Mouse (Mus musculus): ENCODE results near the gene Rcbtb2. TPM values are rescaled to one million over a fixed set of nuclear protein-coding genes. Genes with fewer than 3 reads are reported as not detected.

The Rcbtb2 gene
- polyA plus RNA-seq, 3 experiments from 2014 or later: 54.7 to 84.0 (median 65.2) TPM

DNA sequence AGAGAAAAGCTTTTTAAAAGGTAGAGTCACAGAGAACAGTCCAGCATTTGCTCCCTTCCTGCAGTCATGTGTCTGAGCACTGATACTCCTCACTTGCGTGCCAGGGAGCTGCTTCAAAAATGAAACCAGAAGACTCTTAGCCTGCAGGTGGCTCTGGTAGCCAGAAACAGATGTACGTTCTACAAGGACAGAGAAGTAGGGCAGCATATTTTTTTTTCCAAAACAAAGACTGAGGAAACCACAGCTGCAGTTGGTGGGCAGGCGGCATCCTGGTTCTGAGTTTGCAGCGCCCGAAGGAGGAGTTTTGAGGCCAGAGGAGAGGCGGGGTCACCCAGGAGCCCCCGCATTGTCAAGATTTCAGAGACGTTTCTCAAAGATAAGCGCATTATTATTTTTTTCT lies 5.9 kb upstream of the Rcbtb2 start:
- ATAC-seq: peak; percentile 90

DNA sequence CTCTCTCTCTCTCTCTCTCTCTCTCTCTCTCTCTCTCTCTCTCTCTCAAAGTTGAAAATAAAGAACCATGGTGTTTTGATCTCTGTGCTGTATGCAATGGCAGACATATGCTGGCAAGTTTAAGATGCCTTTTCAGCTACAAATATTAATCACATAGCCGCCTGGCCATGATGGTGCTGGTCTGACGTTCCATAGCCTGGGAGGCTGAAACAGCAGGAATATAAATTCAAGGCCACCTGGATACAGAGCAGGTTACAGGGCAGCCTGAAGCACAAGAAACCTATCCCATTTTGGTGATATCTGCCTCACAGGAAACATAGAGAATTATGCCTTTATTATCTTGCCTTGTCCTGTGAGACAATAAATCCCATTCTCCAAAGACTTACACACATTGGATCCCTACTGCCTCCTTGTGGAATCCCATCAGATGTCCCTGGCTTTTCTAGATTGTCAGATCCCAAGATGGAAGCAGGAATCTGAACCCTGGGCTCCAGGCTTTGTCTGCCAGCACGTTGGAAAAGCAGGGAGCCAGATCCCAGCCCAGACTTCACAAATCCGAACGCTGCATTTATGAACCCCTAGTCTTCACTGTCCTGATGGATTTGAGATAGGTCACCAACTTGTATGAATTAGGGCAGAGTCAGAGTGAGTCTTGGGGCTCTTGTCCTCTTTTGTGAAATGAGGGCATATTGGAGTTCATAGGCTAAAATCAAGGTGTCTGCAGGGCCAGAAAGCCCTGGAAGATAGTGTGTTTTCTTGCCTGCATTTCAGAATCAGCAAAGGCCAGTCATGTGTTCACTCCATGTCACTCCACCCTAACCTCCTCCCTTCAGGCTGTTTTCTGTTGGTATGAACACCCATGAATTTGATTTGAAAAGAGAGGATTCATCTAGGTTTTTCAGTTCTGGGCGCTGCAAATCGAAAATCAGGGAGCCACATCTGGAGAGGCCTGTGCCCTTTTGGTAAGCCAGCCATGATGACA lies 5.1 kb upstream of the Rcbtb2 start:
- ATAC-seq: no peak

DNA sequence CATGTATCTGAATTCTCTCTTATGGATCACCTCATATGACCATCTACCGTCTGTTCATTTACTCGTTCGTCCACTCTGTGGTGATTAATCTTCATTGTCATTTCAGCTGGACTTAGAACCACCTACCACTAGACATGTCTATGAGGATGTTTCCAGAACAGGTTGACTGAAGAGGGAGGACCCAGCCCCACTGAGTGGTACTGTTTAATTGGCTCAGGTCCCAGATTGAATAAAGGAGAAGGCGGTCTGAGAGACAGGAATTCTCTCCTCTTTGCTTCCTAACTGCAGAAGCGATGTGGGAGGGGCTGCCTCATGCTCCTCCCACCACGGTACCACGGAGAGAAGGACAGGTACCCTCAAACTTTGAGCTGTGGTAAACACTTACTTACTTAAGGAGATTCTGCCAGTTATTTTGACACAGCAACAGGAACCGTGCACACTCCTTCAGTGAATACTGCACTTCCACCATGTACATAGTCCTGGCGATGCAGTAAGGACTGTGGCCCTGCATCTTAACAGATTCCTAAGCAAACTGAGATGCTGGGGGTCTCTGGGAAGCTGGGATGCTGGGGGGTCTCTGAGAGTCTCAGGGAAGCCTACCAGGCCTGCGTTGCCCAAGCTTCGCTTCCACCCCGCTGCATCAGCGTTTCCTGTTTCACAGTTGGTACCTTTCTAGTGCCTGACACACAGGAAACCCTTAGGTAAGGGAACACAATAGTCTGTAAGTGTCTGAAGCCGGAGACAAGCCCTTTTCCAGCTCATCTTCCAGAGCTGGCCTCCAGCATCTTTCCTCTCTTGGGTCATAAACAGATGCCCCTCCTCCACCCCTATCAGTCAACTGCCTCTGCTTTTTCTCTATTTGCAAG lies 4.1 kb upstream of the Rcbtb2 start:
- ATAC-seq: peak; percentile 47

DNA sequence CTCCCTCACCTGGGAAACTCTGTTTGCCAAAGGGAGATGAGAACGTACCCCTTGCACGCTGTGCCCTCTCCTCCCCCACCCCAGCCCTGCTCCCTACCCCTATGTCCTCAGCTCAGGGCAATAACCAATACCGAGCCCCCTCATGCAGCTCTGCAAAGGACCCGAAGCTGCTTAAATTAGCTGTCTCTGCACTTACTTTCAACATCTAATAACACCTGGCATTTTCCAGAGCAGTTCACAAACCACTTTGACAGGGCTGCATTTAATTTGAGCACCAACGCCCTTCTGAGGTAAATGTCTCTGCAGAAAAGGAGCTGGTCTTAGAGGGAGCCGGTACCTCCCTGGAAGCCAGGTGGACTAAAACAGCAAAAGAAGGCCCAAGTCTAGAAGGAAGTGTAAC lies 3.4 kb upstream of the Rcbtb2 start:
- no peak for ATAC-seq

DNA sequence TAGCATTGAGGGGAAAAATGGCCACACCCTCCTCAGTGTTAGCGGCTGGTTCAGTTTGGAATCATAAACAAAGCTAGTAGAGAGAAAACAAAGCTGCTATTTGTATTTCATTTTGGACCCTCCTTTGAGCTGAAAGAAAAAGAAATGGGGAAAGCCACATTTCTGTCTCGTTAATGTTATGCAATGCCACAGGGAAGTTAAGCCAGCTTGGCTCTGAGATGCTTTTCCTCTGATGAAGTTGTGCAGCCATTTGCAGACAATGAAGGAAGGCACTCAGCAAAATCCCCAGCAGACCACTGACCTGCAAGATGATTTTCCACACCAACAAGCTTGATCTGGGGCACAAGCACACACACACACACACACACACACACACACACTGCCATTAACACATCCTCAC lies 2.9 kb upstream of the Rcbtb2 start:
- no peak for ATAC-seq

DNA sequence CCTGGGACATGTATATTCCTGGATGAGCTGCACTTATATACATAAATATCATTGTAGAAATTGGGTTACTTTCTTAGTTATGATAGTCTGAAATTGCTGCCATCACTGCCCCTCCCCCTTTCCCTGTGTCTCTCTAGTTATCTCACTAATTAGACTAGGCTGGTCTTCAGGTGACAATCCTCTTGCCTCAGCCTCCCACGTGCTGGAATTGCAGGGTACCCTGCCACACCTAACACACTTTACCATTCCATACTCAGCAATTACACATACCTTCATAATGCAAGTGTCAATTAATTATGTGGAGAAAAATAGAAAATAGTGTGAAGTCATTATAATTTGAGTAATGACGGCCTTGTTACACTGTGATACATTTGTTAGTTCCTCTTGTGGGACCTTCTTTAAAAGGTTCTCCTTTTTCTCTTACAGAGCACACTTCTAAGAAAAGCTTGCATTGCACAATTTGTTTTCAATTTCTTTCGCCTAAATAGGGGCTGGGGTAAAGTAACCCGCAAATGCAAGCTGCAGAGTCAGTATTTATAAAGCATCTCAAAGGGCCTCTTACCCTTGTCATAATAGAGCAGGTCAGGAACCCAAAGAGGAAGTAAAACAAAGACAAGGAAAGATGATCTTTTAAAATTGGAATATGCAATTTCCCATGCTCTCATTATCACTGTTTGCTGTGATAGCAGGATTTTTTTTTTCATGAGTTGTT lies 470 bp upstream of the Rcbtb2 start:
- ATAC-seq: no peak

DNA sequence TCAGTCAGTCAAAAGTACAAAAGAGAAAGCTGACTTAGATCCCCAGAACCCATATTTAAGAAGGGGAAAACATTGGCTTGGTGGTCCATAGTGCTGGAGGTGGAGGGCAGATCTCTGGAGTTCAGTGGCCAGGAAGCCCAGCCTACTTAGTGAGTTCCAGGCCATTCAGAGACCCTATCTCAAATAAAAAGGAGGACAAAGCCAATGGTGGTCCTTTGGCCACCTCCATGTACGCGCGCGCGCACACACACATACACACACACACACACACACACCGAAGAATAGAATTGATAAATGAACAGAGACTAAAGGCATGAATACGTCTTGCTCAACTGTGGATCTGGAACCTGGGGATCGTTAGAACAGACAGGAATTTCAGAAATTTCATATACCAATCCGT lies 544 bp downstream of the Rcbtb2 start:
- ATAC-seq: no peak

DNA sequence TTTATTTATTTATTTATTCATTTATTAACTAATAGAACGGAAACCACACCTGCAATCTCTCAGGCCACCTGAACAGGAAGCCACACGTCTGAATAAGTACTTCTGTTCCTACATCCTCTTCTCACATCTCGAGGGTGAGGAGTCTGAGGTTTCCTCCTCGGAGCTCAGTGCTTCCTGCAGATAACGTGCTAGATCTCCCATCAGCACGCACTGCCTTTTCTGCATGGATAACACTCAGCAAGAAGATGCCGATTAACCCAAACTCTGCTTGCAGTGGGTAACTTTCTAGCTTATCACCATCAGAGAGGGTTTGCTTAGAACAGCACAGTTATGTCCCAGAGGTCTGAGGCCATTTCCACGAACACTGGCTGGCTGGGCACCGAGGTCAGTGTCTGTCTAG lies 949 bp downstream of the Rcbtb2 start:
- peak; percentile 90 for ATAC-seq

DNA sequence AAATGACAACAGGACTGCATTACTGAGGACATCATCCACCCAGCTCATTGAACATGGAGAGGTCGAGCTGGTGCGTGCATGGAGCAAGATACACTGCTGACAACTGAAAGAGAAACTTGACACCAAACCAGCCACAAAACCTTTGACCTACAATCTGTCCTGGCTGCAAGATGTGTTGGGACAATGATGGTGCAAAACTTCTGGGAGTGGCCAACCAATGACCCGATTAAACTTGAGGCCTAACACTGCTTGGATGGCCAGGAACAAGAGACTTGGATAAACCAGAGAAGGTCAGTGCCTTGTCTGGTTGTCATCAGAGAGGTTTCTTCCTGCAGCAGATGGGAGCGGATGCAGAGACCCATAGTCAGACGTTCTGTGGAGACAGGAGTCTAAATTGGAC lies 7.7 kb downstream of the Rcbtb2 start:
- ATAC-seq: no peak

DNA sequence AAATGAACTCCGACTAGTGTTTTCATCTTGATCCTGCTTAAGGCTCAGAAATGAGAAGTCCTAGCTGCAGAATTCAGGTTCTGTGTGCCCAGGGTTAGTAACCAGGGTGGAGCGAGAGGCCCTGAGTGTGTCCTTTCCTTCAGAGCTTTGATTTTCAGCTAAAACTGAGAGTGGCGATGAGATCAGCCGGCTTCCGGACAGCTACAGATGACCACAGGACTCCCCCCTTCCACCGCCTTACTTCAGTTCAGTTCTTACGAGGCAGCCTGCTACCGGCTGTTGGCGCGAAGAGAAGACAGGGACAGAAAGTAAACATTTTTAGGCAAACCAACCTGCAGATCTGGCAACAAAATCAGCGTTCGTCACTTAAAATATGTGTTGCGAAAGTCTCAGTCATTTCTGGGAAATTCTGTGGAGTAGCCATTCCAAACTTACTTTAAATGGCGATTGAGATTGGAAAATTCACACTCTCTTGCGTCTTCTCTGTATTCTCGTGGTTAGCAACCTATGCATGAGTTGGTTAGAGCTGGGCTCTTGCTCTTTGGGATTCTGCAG lies 9.1 kb downstream of the Rcbtb2 start:
- no peak for ATAC-seq

DNA sequence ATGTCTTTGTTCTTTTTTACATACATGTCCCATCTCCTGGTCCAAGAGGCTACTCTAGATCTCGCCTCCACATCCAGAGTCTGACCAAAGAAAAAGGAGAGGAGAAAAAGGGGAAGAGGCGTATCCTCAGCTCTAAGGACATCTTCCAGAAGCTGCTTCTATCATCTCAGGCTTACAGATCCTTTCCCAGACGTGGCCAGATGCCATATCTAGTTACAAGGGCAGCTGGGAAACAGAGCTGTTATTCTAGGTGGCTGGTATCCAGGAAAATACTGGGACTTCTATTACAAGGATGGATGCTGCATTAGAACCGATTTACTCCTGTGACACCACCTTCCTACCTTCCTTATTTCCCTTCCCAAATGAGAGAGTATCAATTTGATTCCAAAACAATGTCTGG lies 9.9 kb downstream of the Rcbtb2 start:
- no peak for ATAC-seq

DNA sequence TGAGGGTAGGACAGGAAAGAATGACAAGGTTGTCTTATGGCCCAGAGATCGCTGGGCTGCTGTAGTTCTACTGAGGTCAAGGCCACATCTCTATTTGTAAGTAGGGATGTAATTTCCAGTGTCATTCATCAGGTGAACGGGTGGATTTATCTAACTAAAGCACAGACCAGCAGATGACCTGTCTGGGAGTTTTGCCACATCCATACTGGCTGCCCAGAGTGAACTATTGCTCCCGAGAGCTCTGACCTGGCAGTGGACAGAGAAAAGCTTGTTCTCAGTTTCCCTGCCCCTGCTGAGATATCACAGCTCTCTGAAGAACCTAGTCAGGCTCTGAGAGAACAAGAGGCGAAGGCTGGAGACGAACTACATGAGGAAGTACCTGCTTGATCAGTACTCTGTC lies 14.4 kb downstream of the Rcbtb2 start:
- no peak for ATAC-seq

DNA sequence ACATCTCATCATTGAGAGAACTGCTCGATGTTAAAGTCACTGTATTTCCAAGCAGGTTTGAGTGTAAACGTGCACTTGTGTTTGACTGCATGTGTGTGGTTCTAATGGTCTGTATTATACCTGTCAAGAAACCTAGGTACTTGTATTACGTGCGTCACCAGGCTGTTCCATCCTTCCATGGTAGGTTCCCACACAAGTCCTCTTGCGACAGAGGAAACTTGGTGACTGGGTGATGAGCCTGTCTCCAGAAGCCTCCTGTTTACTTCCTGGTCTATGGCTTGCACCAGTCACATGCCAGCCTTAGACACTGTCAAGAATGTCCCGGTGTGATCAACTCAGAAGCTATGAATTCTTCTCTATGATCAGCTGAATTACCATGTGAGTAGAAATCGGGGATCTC lies 15.6 kb downstream of the Rcbtb2 start:
- no peak for ATAC-seq

DNA sequence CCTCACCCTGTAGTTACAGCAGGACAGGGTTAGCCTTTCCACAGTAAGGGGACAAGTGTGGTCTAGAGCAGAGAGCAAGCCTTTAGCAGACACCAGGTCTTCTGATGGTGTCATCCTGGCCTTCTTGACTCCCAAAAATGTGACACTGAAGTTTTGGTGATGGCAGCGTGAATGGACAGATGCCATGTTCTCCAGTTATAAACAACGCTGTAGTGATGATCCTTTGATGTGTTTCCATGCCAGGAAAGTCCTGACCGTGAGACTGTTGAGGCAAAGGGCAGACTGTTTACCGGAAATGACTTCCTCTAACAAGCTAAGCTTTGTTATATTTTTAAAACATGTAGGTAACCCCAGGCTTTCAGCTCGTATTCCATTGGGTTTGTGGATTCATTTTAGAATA lies 17.0 kb downstream of the Rcbtb2 start:
- no peak for ATAC-seq

DNA sequence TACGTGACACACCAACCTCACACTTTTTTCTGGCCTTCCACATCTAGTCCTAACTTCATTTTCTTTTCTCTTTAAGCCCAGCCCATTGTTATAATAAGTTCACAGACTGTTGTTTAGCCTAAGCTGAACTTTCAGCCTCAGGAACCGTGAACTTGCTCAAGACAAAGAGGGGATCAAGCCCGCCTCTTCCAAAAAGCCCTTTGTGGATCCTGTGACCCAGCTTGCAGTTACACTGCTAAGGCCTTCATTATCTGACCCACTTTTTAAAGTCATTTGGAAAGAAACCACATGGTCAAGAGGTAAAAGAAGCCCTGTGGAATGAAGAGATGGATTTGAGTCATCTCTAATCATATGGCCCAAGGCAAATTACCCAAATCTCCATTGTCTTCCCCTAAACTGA lies 19.0 kb downstream of the Rcbtb2 start:
- no peak for ATAC-seq

DNA sequence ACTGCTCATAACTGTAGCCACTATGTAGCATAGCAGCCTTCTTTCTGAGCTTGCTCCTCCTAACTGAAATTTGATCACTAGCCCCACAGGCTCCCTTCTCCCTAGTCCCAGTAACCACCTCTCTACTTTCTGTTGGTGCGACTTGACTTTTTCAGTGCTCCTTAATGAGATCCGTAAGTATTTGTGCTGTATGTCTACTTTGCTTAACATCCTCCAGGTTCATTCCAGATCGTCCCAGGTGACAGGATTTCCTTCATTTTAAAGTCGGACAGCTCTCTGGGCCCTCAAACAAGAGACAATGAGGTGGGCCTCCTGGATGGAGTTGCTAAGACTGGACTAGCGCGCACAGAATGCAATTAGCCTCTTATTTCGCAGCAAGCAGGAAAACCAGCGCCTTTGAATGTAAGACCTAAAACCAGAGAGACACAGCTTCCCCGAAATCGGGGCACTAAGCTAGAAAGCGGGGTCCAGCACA lies 19.6 kb downstream of the Rcbtb2 start:
- ATAC-seq: peak; percentile 6

DNA sequence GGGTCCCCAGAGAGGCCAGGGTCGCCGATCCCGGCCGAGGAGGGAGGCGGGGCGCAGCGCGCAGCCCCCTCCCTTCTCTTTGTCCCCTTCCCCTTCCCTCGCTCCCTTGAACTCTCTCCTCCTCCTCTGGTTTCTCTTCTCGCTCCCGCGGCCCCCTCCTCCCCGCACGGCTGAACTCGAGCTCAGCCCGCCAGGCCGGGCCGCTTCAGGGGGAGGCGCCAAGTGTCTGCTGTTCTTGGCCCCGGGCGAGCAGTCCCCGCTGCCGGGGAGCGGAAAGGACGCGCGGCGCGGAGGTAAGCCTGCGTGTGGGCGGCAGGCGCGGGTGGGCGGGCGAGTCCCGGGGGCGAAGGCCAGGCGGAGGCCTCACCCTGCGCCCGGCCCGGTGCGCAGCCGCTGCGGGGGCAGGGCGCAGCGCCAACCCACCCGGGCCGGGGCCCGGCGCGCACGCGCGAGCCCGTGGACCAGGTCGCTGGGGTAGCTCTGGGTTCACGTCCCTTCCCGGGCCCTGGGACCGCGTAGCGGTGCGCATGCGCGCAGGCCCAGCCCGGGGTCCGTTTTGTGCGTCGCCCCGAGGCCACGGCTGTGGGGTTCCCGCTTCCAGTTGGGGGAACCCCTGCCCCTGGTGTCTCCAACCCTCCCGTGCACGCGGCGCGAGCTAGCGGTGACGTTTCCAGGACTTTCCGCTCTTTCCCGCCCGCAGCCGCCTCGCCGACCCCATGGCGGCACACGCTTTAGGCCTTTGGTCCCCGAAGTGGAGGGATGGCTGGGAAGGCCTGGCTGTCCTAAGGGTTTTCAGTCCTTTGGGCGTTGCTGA lies 20.3 kb downstream of the Rcbtb2 start:
- ATAC-seq: peak; percentile 68

DNA sequence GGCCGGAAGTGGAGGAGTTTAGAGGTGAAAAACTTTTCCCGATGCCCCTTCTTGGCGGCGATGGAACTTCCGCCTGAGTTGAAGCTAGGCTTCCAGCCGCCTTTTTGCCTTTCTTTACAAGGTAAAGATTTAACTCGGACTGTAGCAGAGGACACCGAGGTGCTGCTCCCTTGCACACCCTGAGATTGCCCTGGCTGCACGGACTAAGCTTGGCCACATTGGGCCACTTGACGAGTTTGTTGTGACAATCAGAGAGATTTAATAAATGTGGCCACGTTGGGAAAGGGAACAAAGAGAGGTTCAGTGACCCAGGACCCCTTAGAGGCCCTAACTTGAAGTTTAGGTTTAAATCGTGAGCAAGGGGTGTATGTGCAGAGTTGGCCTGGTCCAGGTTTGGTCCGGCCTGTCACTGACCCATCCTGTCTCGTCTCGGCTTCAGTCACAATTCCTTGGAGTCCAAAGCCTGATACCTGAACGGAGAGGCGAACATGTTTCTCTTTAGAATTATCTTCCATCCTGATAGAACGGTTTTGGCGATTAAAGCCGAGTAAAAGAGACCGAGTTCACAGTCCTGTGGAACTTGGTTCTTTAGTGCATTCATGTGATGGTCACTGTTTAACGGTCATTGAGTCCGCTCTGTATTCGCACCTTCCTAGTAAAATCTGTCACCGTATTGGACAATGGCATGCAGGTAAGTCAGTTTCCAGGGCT lies 21.0 kb downstream of the Rcbtb2 start:
- ATAC-seq: peak; percentile 27

DNA sequence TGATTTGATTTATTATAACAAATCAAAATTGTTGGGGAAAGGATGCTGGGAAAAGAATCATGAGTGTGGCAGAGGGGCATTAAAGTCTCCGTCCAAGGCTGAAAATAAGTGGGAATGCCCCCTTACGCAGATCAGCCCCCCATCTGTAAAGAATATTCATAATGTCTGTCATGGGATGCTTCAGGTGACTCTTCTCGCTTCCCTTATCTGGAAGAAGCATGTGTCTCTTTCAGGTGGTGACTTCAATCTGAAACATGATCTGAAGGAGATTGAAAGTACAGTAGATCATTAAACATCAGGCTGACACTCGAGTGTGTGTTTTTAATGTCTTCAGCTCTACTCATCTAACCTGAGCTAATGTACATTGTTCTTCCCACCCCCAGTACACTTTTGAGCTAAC lies 22.7 kb downstream of the Rcbtb2 start:
- no peak for ATAC-seq

DNA sequence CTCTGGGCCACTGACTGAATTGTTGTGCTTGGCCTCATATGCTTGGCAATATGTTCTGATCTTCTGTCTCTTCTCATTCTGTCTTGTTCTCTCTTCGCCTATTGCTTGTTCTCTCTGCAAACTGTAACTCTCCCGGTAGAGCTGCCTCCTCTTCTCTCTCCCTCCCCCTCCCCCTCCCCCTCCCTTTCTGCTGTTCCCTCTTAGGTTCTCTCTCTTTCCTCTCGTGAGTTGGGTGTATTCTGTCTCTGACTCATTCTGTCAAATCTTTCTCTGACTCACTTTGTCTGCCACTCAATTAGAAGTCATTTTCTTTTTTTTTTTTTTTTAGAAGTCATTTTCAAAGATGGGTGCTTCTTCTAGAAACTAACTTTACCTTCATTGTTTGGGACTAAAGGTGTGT lies 23.9 kb downstream of the Rcbtb2 start:
- no peak for ATAC-seq

DNA sequence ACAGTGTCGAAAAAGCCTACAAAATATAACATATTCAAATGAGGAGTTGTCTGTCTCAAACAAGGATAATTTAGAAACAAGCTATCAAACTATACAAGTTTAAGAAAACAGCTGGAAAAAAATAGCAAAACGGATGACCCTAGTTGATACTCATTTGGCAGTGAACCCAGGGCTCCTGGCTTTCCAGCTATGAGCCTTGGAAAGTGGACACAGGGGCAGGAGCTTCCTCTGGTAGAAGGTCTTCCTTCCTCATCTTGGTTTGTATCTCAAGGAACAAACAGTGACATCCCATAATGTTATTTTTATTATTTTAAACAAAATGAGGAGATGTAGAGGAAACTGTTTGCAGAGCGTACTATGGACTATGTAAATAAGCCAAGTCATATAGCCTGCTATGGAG lies 25.3 kb downstream of the Rcbtb2 start:
- no peak for ATAC-seq

Measured in inflammation-experienced regulatory T-cells, adult 6 months (primary cell).